Mouse (Mus musculus) kidney, postnatal 36 days (tissue): ENCODE results near the gene Kpna2.
A peak's percentile ranks its signal among the peaks of the same experiment; 100 is the strongest.

Source experiments
- DNase-seq, 2 experiments: peaks; one replicate each; pipeline ENCODE4 v3.0.0; 2021 to 2022; ENCODE audit warnings: mixed read lengths in 2 of 2

The Kpna2 gene

DNA sequence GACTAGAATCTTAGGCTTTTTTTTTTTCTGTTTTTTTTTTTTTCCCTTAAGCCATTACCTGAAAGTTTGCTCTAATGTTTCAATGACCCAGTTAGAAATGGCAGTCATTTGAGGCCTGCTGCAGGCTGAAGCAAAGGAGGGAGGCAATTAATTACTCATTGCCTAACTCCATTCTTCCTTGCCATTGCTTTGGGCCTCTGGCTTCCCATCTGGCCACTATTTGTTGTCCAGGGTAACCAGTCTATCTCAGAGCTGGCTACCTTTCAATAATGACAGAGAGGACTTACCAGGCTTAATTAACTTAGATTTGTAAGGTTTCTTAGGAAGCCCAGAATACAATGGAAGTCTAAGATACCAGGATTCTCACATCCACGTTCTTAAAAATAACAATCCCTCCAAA is 17.6 kb downstream of the Kpna2 start:
- no peak for DNase-seq

- DNase-seq, result peak; percentile 80
These were observed 18.9 kb downstream of the Kpna2 start for GRCm38 (mm10) chr11:106980455-106980854.

DNA sequence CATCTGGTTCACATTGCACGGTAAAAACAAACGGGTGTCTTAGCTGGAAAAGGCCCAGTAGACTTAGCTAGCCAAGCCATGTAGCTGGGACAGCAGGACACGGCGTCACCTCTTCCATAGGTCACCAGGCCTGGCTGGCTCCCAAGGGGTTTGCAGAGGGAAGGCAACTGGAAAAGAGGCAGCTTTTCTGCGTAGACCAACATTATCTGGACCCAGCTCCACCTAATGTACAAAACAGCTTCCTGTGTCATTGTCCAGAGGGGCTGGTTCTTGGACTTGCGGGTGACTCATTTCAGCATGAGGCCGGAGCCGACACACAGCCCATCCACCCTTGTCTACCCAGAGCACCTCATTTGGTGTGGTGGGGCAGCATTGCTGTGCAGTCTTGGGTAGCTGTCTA is 23.1 kb downstream of the Kpna2 start:
- peak; percentile 80 to 83 for DNase-seq

- DNase-seq, result no peak
These were observed 23.7 kb downstream of the Kpna2 start for GRCm38 (mm10) chr11:106975419-106976177.

- no peak for DNase-seq
These were observed 24.9 kb downstream of the Kpna2 start for GRCm38 (mm10) chr11:106974440-106974839.

DNA sequence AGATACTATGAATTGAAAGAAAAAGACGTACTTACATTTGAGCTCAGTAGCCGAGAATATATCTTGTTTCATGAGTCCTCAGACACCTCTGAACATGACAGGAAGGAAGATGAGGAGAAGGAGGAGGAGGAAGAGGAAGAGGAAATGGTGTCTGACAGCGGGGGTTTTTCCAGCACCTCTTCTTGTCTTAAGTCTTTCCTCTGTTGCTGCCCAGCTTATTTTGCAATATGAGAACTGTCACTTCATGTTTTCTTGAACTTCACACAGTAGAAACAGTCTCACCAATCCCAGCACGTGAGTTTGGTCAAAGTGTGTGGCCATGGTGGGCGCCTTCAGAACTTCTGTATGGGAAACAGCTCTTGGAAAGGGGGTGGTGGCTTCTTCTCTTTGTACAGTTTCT is 26.3 kb downstream of the Kpna2 start:
- DNase-seq, result no peak

DNA sequence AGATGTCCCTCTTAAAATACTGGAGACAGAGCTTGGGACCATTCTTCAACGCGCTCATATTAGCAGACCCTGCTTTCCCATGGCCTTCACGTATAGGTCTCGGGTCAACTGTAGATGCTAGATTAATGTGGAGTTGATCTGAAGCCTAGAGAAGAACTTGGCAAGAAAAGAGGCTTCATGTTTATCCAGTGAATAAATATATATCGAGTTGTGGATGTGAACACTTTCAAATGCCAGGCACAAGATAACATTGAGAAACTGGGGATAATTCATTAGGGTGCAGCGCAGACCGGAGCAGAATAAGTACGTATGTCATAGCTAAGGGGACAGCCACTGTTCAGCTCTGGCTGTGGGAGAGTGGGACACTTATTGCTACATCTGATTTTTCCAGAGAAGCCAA is 29.5 kb downstream of the Kpna2 start:
- no peak for DNase-seq

DNA sequence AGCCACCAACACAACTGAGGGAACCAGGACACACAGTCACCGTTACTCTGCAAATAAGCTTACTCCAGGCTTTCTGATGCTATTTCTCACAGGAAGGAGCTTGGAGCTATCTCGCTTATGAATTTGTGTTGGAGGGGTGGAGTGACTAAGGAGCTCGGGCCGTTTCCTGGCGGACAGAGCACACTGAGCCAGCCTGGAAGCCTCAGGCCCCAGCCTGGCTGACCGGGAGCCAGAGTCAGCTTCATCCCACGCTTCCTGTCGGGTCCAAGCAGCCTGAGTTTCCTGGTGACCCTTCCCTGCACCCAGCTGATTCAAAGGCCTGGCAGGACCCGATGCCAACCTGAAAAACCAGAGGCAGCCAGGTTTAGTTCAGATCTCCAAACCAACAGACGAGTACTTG is 31.7 kb downstream of the Kpna2 start:
- peak; percentile 73 for DNase-seq

DNA sequence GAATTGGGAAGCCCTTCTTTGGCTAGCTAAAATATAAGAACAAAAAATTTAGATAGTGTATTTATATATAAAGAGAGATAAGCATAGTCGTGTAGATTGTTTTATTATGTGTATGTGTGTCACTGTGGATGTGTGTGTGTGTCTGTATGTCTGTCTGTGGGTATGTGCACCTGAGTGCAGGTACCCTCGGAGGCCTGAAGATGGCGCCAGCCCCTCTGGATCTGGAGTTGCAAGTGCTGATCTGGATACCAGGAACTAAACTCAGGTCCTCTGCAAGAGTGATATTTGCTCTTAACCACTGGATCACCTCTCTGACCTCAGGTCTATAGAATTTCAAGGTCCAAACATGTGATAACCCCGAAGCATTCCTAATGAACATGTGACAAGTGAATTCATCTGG is 33.5 kb downstream of the Kpna2 start:
- no peak for DNase-seq

GRCm38 (mm10) chr11:106962310-106962709 is 37.0 kb downstream of the Kpna2 start:
- DNase-seq, result no peak

DNA sequence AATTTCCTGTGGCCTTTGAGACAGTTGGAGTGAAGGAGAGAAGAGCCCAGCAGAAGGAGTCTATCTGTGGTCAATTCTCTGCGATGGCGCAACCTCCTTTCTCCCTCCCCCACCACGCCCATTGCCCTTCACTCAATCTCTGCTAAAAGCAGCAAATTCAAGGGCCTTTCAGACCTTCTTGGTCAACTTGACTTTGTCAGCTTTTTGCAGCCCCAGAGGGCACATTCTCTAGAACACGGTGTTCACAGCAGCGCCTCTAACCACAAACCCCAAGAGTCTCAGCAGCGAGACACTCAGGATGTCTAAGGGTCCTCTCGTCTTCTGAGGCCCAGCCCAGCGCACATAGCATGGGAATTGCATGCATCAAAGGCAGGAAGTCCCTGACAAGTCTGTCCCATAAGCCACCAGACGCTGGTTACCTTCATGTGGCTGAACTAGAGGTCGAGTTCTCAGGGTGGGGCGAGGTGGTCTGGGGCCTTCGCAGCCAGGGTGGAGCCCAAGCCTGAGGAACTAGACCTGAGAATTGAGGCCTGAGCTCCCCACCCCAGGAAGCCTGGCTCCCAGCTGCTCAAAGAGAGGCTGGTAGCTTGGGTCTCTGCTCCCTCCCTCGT is 37.8 kb downstream of the Kpna2 start:
- DNase-seq, result peak; percentile 22 to 42

- no peak for DNase-seq
These were observed 40.2 kb downstream of the Kpna2 start for GRCm38 (mm10) chr11:106959121-106959520.

DNA sequence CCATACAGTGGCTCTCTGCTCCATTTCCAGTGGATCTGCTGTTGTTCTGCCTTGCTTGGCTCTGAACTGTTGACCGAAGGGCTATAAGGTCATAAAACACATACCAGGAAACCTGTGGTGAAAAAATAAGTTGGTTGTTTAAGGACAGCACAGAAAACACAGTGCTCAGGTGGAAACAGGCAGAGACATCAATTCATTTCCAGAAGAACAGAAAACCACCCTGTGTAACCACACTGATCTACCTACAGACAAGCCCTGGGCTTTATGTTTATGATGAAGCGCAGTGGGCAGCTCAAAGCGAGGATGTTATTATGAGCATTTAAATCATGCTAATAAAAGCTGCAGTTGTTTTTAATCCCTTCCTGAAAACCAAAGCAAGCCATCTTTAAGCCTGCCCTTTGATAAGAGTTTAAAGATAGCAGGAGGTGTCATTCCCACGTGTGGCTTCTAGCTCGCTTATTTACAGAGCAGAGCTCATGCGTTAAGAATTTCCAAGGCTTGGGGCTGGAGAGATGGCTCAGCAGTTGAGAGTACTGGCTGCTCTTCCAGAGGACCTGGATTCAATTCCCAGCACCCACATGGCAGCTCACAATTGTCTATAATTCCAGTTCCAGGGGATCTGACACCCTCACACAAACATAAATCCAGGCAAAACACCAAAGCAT is 40.8 kb downstream of the Kpna2 start:
- no peak for DNase-seq

- DNase-seq, result peak; percentile 87 to 89
These were observed 41.9 kb downstream of the Kpna2 start for GRCm38 (mm10) chr11:106957271-106957980.

- DNase-seq, result no peak
These were observed 44.8 kb downstream of the Kpna2 start for GRCm38 (mm10) chr11:106954566-106954965.

- peak in 1 of 2 experiments; percentile 41 for DNase-seq
These were observed 45.2 kb downstream of the Kpna2 start for GRCm38 (mm10) chr11:106954116-106954515.
